Mouse (Mus musculus): ENCODE measurements around the gene B230118H07Rik.

GRCm38 (mm10) chr2:101592886-101593285, 56.4 kb downstream of the B230118H07Rik start:
- TF ChIP-seq CTCF (IDR thresholded peaks at IDR 0.05; ENCODE audit: extremely low read depth, insufficient read depth, low read length) (no peak), POLR2A (IDR thresholded peaks at IDR 0.05; ENCODE audit: extremely low read depth, insufficient read depth, low read length) (no peak)
